Mouse (Mus musculus) C2C12 (cell line): ENCODE measurements around the gene Rmi2. TPM values are rescaled to one million over a fixed set of nuclear protein-coding genes. Genes with fewer than 3 reads are reported as not detected.

Source experiments
- H3K27me3 ChIP-seq: one replicate; pipeline ENCODE4 v1.6.1; 2011; ENCODE audit not compliant: control insufficient read depth, insufficient read depth, insufficient read length
- H3K36me3 ChIP-seq: one replicate; pipeline ENCODE4 v1.6.1; 2011; ENCODE audit not compliant: control insufficient read depth, insufficient read depth
- H3K4me3 ChIP-seq: one replicate; pipeline ENCODE4 v1.5.1; 2011; ENCODE audit warnings: mild to moderate bottlenecking, control low read depth; ENCODE audit not compliant: poor library complexity, insufficient read depth, severe bottlenecking
- H3K79me2 ChIP-seq: one replicate; pipeline ENCODE4 v1.6.1; 2011; ENCODE audit not compliant: control insufficient read depth, insufficient read depth
- H3K79me3 ChIP-seq: one replicate; pipeline ENCODE4 v1.6.1; 2011; ENCODE audit warnings: low read depth, control low read depth
- H3ac ChIP-seq: one replicate; pipeline ENCODE3; 2011; ENCODE audit warnings: low read depth; ENCODE audit not compliant: control insufficient read depth, insufficient read length
- CEBPB ChIP-seq: IDR thresholded peaks from one replicate; pipeline ENCODE4 v1.6.1; 2011; ENCODE audit warnings: low read depth, mild to moderate bottlenecking, control low read depth, moderate library complexity
- CTCF ChIP-seq: IDR thresholded peaks from one replicate; pipeline ENCODE4 v1.5.1; 2011; ENCODE audit not compliant: control insufficient read depth, insufficient read depth, insufficient read length
- FOSL1 ChIP-seq: IDR thresholded peaks from one replicate; pipeline ENCODE4 v1.8.0; 2011; ENCODE audit warnings: mild to moderate bottlenecking, low read length; ENCODE audit not compliant: poor library complexity, insufficient read depth, severe bottlenecking
- MAX ChIP-seq: IDR thresholded peaks from one replicate; pipeline ENCODE4 v1.6.1; 2011; ENCODE audit warnings: mild to moderate bottlenecking, control low read depth
- MYOD1 ChIP-seq: IDR thresholded peaks from one replicate; pipeline ENCODE4 v1.6.1; 2011; ENCODE audit warnings: low read depth; ENCODE audit not compliant: control insufficient read depth, insufficient read length
- MYOG ChIP-seq: IDR thresholded peaks from one replicate; pipeline ENCODE4 v1.6.1; 2011; ENCODE audit not compliant: control insufficient read depth, insufficient read length; ENCODE audit errors: extremely low read depth
- USF1 ChIP-seq: IDR thresholded peaks from one replicate; pipeline ENCODE4 v1.6.1; 2011; ENCODE audit warnings: low read depth, mild to moderate bottlenecking, control low read depth, moderate library complexity
- polyA plus RNA-seq: library from polyadenylated mRNA; unstranded; fragments of >200 nt; fragmentation: generic; extraction: Trizol; gene quantifications from one replicate; pipeline ENCODE4 v1.2.1, GENCODE M21; 2012; ENCODE audit warnings: missing spikeins

Gene Rmi2
- polyA plus RNA-seq, 1 experiment, result 2.5 TPM

GRCm38 (mm10) chr16:10923561-10923960, 88.7 kb downstream of the Rmi2 start:
- no peaks in the 10 kb centered on the region for H3K79me3 ChIP-seq
- TF ChIP-seq MYOG, result no peak
- TF ChIP-seq FOSL1, result no peak
- no peak for TF ChIP-seq USF1
- no peak for TF ChIP-seq CEBPB
- no peak for TF ChIP-seq CTCF
- TF ChIP-seq MAX, result no peak
- TF ChIP-seq MYOD1, result no peak
- H3K27me3 ChIP-seq, result peaks cover 8% of the 10 kb centered on the region
- H3K4me3 ChIP-seq, result no peak overlapping the region
- no peak overlapping the region for H3ac ChIP-seq
- no peaks in the 10 kb centered on the region for H3K36me3 ChIP-seq
- no peaks in the 10 kb centered on the region for H3K79me2 ChIP-seq

- Histone ChIP-seq H3K79me3 (no peaks in the 10 kb centered on the region), H3K4me3 (no peak overlapping the region), H3K27me3 (peaks cover 3% of the 10 kb centered on the region), H3K79me2 (no peaks in the 10 kb centered on the region), H3ac (no peak overlapping the region), H3K36me3 (no peaks in the 10 kb centered on the region)
- TF ChIP-seq FOSL1 (no peak), MAX (no peak), MYOG (no peak), CEBPB (no peak), CTCF (no peak), MYOD1 (no peak), USF1 (no peak)
Observed at GRCm38 (mm10) chr16:10925591-10926180, 90.8 kb downstream of the Rmi2 start.

GRCm38 (mm10) chr16:10927026-10927425, 92.2 kb downstream of the Rmi2 start:
- Histone ChIP-seq H3K27me3 (peaks cover 3% of the 10 kb centered on the region), H3K79me3 (no peaks in the 10 kb centered on the region), H3K36me3 (no peaks in the 10 kb centered on the region), H3ac (no peak overlapping the region), H3K79me2 (no peaks in the 10 kb centered on the region), H3K4me3 (no peak overlapping the region)
- TF ChIP-seq MYOD1, result no peak
- no peak for TF ChIP-seq CTCF
- no peak for TF ChIP-seq USF1
- no peak for TF ChIP-seq MAX
- no peak for TF ChIP-seq MYOG
- TF ChIP-seq CEBPB, result no peak
- no peak for TF ChIP-seq FOSL1

GRCm38 (mm10) chr16:10933372-10933771, 98.5 kb downstream of the Rmi2 start:
- H3K79me2 ChIP-seq, result no peaks in the 10 kb centered on the region
- no peak overlapping the region for H3K4me3 ChIP-seq
- no peaks in the 10 kb centered on the region for H3K79me3 ChIP-seq
- no peaks in the 10 kb centered on the region for H3K27me3 ChIP-seq
- no peak overlapping the region for H3ac ChIP-seq
- no peaks in the 10 kb centered on the region for H3K36me3 ChIP-seq
- TF ChIP-seq FOSL1, result no peak
- TF ChIP-seq CTCF, result no peak
- no peak for TF ChIP-seq CEBPB
- TF ChIP-seq USF1, result no peak
- no peak for TF ChIP-seq MYOG
- TF ChIP-seq MAX, result no peak
- no peak for TF ChIP-seq MYOD1

- H3K79me2 ChIP-seq, result no peaks in the 10 kb centered on the region
- H3K4me3 ChIP-seq, result no peak overlapping the region
- no peaks in the 10 kb centered on the region for H3K27me3 ChIP-seq
- no peaks in the 10 kb centered on the region for H3K36me3 ChIP-seq
- H3ac ChIP-seq, result no peak overlapping the region
- H3K79me3 ChIP-seq, result no peaks in the 10 kb centered on the region
- TF ChIP-seq MYOD1 (no peak), USF1 (no peak), MAX (no peak), FOSL1 (no peak), MYOG (no peak), CTCF (no peak), CEBPB (no peak)
Observed at GRCm38 (mm10) chr16:10934047-10934446, 99.2 kb downstream of the Rmi2 start.
